Mouse (Mus musculus) neural tube, embryonic 11.5 days (tissue): Measurements from ENCODE around the gene Olfr472. TPM values are rescaled to one million over a fixed set of nuclear protein-coding genes. Genes with fewer than 3 reads are reported as not detected.
"Not testable (repeated sequence)": the region's sequence is repeated elsewhere in the genome, so short reads cannot be mapped to it uniquely, and the experiment has no call there.

ENCODE experiments used
- ATAC-seq: fragments of 200-750 bp; cut with Nextera tagmentation; 2 replicates; pipeline ENCODE4 v1.8.0; 2017; ENCODE audit warnings: moderate number of reproducible peaks, mild to moderate bottlenecking, moderate TSS enrichment, moderate library complexity; ENCODE audit not compliant: insufficient read depth, low FRiP score, low TSS enrichment
- DNase-seq: peaks from one replicate; pipeline ENCODE4 v3.0.0-alpha.2; 2015; ENCODE audit warnings: low spot score
- H3K27ac ChIP-seq: fragments of 300-500 bp; sonication (generic); 2 replicates; pipeline ENCODE4 v1.5.1; 2014; ENCODE audit warnings: low read depth, mild to moderate bottlenecking, low read length
- H3K27me3 ChIP-seq: fragments of 300-500 bp; sonication (generic); 2 replicates; pipeline ENCODE4 v1.6.1; 2014; ENCODE audit warnings: mild to moderate bottlenecking, low read length, mixed read lengths; ENCODE audit not compliant: control insufficient read depth, insufficient read depth
- H3K36me3 ChIP-seq: fragments of 300-500 bp; sonication (generic); 2 replicates; pipeline ENCODE4 v1.6.1; 2014; ENCODE audit warnings: mild to moderate bottlenecking, low read length, moderate library complexity, mixed read lengths; ENCODE audit not compliant: control insufficient read depth, insufficient read depth
- H3K4me1 ChIP-seq: fragments of 300-500 bp; sonication (generic); 2 replicates; pipeline ENCODE4 v1.6.1; 2014; ENCODE audit warnings: low read length, mixed read lengths; ENCODE audit not compliant: control insufficient read depth, insufficient read depth
- H3K4me2 ChIP-seq: fragments of 300-500 bp; sonication (generic); 2 replicates; pipeline ENCODE4 v1.6.1; 2014; ENCODE audit warnings: low read depth, mild to moderate bottlenecking, moderate library complexity
- H3K4me3 ChIP-seq: fragments of 300-500 bp; sonication (generic); 2 replicates; pipeline ENCODE4 v1.5.1; 2014; ENCODE audit warnings: low read depth, low read length
- H3K9ac ChIP-seq: fragments of 300-500 bp; sonication (generic); 2 replicates; pipeline ENCODE4 v1.6.1; 2014; ENCODE audit warnings: mild to moderate bottlenecking, low read length
- H3K9me3 ChIP-seq: fragments of 300-500 bp; sonication (generic); 2 replicates; pipeline ENCODE4 v1.6.1; 2016; ENCODE audit warnings: low read length; ENCODE audit not compliant: control insufficient read depth
- WGBS: fragments of 180-500 bp; shearing (Covaris S2); extraction: QIAGEN DNeasy Blood & Tissue Kit; methylation state at CpG from one replicate; pipeline ENCODE4 v1.1.7; 2014; 5-methylcytosine and 5-hydroxymethylcytosine counted together
- polyA plus RNA-seq: library from polyadenylated mRNA; unstranded; fragments of >200 nt; fragmentation: Nextera tagmentation; extraction: Ambion mirVana; gene quantifications from 2 replicates; pipeline ENCODE4 v1.2.1, GENCODE M21; 2014

Olfr472 gene
- not detected in 2 replicates for polyA plus RNA-seq

DNA sequence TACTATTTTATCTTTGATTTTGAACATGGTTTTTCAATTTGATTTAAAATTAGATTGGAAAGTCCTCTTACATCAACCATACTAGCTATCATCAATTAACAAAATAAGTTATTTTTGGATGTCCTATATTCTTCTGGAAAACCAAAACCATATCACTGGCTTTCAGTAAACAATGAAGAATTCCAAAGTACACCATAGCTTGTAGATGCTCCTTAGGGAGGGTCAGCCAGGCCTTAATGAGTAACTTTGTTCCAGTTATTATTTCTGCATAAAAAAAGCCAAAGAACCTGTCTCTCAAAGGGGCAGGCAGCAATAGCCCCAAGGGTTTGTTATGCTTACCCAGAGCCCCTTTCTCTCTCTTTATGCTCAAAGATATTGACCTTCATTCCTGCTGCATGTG is at the start of gene Olfr472:
Gene Olfr472, plus strand, starts transcription at position 301 of the 400 bp plus-strand sequence.
- DNase-seq (no peak), ATAC-seq (no peak)
- Histone ChIP-seq H3K9me3 (no peaks in the 10 kb centered on the region), H3K27ac (no peak within 1 kb of the TSS), H3K9ac (no peak within 1 kb of the TSS), H3K36me3 (no peaks in the 10 kb centered on the region), H3K4me3 (no peak within 1 kb of the TSS), H3K4me2 (no peak within 1 kb of the TSS), H3K27me3 (no peaks in the 10 kb centered on the region), H3K4me1 (no peaks in the 10 kb centered on the region)

GRCm38 (mm10) chr7:107930146-107930545 is 32.4 kb downstream of the Olfr472 start, which contains the start of gene Olfr473:
TSS of gene Olfr473 (plus strand) at chr7:107930446.
- Histone ChIP-seq H3K36me3 (no peaks in the 10 kb centered on the region), H3K27ac (no peak within 1 kb of the TSS), H3K9me3 (no peaks in the 10 kb centered on the region), H3K4me1 (no peaks in the 10 kb centered on the region), H3K4me2 (no peak within 1 kb of the TSS), H3K9ac (no peak within 1 kb of the TSS), H3K27me3 (no peaks in the 10 kb centered on the region), H3K4me3 (no peak within 1 kb of the TSS)
- DNase-seq (no peak), ATAC-seq (no peak)
- WGBS: 82% methylated on average over 1 of the region's 1 CpGs

GRCm38 (mm10) chr7:107952539-107952938 is 54.8 kb downstream of the Olfr472 start:
- H3K27me3 ChIP-seq, H3K4me1 ChIP-seq, H3K4me3 ChIP-seq, H3K27ac ChIP-seq, H3K9me3 ChIP-seq, H3K36me3 ChIP-seq, H3K9ac ChIP-seq, DNase-seq, ATAC-seq, H3K4me2 ChIP-seq: not testable (repeated sequence)
- WGBS: 96% methylated on average over 12 of the region's 12 CpGs

- no peak within 1 kb of the TSS for H3K4me3 ChIP-seq
- H3K4me2 ChIP-seq: no peak within 1 kb of the TSS
- no peaks in the 10 kb centered on the region for H3K9me3 ChIP-seq
- no peaks in the 10 kb centered on the region for H3K4me1 ChIP-seq
- ATAC-seq (no peak), DNase-seq (no peak)
- H3K27ac ChIP-seq: no peak within 1 kb of the TSS
- WGBS: 97% methylated on average over 1 of the region's 1 CpGs
- no peak within 1 kb of the TSS for H3K9ac ChIP-seq
- no peaks in the 10 kb centered on the region for H3K27me3 ChIP-seq
- no peaks in the 10 kb centered on the region for H3K36me3 ChIP-seq
Observed at GRCm38 (mm10) chr7:107954343-107954742, 56.6 kb downstream of the Olfr472 start, which contains the start of gene Olfr474. TSS of gene Olfr474 (plus strand) at chr7:107954643.

Other genes with a start within 250 kb of the Olfr472 start
- gene Cyb5r2, start 139.9 kb upstream of the Olfr472 start, polyA plus RNA-seq: 0.28 TPM in 1 of 2 replicates, not detected in the other
- not detected in 2 replicates for gene Ovch2, start 96.7 kb upstream of the Olfr472 start, polyA plus RNA-seq
- not detected in 2 replicates for gene Olfr467, start 85.6 kb upstream of the Olfr472 start, polyA plus RNA-seq
- gene Olfr469, start 72.4 kb upstream of the Olfr472 start, polyA plus RNA-seq: not detected in 2 replicates
- gene Olfr470, start 50.4 kb upstream of the Olfr472 start, polyA plus RNA-seq: not detected in 2 replicates
- not detected in 2 replicates for gene Olfr473, start 32.5 kb downstream of the Olfr472 start, polyA plus RNA-seq
- not detected in 2 replicates for gene Olfr474, start 56.7 kb downstream of the Olfr472 start, polyA plus RNA-seq
- gene Olfr476, start 66.9 kb downstream of the Olfr472 start, polyA plus RNA-seq: not detected in 2 replicates
- gene Olfr477, start 88.8 kb downstream of the Olfr472 start, polyA plus RNA-seq: not detected in 2 replicates
- not detected in 2 replicates for gene Olfr478, start 136.1 kb downstream of the Olfr472 start, polyA plus RNA-seq
- gene Olfr479, start 152.8 kb downstream of the Olfr472 start, polyA plus RNA-seq: not detected in 2 replicates
- not detected in 2 replicates for gene Olfr480, start 169.4 kb downstream of the Olfr472 start, polyA plus RNA-seq
- gene Olfr481, start 182.0 kb downstream of the Olfr472 start, polyA plus RNA-seq: not detected in 2 replicates
- gene Olfr482, start 199.7 kb downstream of the Olfr472 start, polyA plus RNA-seq: not detected in 2 replicates
- gene Olfr483, start 202.9 kb downstream of the Olfr472 start, polyA plus RNA-seq: not detected in 2 replicates
- gene Olfr484, start 229.5 kb downstream of the Olfr472 start, polyA plus RNA-seq: not detected in 2 replicates